Mouse (Mus musculus) heart, postnatal 0 days (tissue): ENCODE measurements around the gene Mxd4.

Source experiments
- CTCF ChIP-seq: IDR thresholded peaks from 2 replicates; pipeline ENCODE4 v1.5.1; 2016; ENCODE audit warnings: antibody characterized with exemption, control low read depth, low read depth
- EP300 ChIP-seq: IDR thresholded peaks from 2 replicates; pipeline ENCODE4 v1.6.1; 2016; ENCODE audit warnings: antibody characterized with exemption, low read depth

DNA sequence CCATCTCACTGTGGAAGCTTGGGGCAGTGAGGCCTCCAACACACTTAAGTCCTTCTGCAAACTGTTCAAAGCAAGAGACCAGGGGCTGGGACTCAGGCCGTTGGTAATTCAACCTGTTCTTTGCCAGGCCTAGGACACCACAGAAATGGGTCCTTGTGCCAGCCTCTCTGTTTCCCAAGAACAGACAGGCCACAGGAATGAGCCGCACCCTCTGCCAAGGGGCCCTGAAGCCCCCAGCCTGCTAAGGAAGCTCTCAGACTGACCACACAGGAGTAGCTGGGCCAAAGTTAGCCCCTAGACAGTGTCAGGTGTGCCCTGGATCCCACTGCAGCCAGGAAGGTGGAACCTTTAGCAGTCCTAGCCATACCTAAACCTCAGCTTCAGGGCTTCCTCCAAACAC is 1.1 kb downstream of the Mxd4 start:
- no peak for TF ChIP-seq CTCF
- TF ChIP-seq EP300, result no peak
